Mouse (Mus musculus) liver, embryonic 16.5 days (tissue): ENCODE results near the gene Tk2. TPM values are rescaled to one million over a fixed set of nuclear protein-coding genes. Genes with fewer than 3 reads are reported as not detected.
A peak's percentile ranks its signal among the peaks of the same experiment; 100 is the strongest.

Experiments used
- ATAC-seq: fragments of 200-750 bp; cut with Nextera tagmentation; 2 replicates; pipeline ENCODE4 v1.8.0; 2017; ENCODE audit warnings: low read depth, mild to moderate bottlenecking, moderate number of reproducible peaks, moderate library complexity
- H3K27ac ChIP-seq: fragments of 300-500 bp; sonication (generic); 2 replicates; pipeline ENCODE4 v1.5.1; 2014; ENCODE audit warnings: mild to moderate bottlenecking, low read length
- H3K27me3 ChIP-seq: fragments of 300-500 bp; sonication (generic); 2 replicates; pipeline ENCODE4 v1.6.1; 2014; ENCODE audit warnings: low read depth, low read length, mixed read lengths; ENCODE audit not compliant: control insufficient read depth, insufficient read depth
- H3K36me3 ChIP-seq: fragments of 300-500 bp; sonication (generic); 2 replicates; pipeline ENCODE4 v1.6.1; 2014; ENCODE audit warnings: mild to moderate bottlenecking; ENCODE audit not compliant: control insufficient read depth, insufficient read depth
- H3K4me1 ChIP-seq: fragments of 300-500 bp; sonication (generic); 2 replicates; pipeline ENCODE4 v1.6.1; 2014; ENCODE audit warnings: low read depth, low read length, mixed read lengths; ENCODE audit not compliant: control insufficient read depth
- H3K4me2 ChIP-seq: fragments of 300-500 bp; sonication (generic); 2 replicates; pipeline ENCODE4 v1.6.1; 2014; ENCODE audit warnings: low read depth, low read length, mixed read lengths
- H3K4me3 ChIP-seq: fragments of 300-500 bp; sonication (generic); 2 replicates; pipeline ENCODE4 v1.5.1; 2014; ENCODE audit warnings: low read depth, mild to moderate bottlenecking, low read length
- H3K9ac ChIP-seq: fragments of 300-500 bp; sonication (generic); 2 replicates; pipeline ENCODE4 v1.6.1; 2014; ENCODE audit warnings: low read depth, low read length
- H3K9me3 ChIP-seq: fragments of 300-500 bp; sonication (generic); replicated peaks from 2 replicates; pipeline ENCODE4 v1.6.1; 2016; ENCODE audit warnings: low read length; ENCODE audit not compliant: control insufficient read depth
- WGBS: fragments of 180-500 bp; shearing (Covaris S2); extraction: QIAGEN DNeasy Blood & Tissue Kit; methylation state at CpG from one replicate; pipeline ENCODE4 v1.1.7; 2014; ENCODE audit not compliant: insufficient replicate concordance; 5-methylcytosine and 5-hydroxymethylcytosine counted together
- polyA plus RNA-seq: library from polyadenylated mRNA; unstranded; fragments of >200 nt; fragmentation: Nextera tagmentation; extraction: Ambion mirVana; gene quantifications from 2 replicates; pipeline ENCODE4 v1.2.1, GENCODE M21; 2015

Gene Tk2
- polyA plus RNA-seq, 1 experiment from 2014 or later: 6.3 TPM

DNA sequence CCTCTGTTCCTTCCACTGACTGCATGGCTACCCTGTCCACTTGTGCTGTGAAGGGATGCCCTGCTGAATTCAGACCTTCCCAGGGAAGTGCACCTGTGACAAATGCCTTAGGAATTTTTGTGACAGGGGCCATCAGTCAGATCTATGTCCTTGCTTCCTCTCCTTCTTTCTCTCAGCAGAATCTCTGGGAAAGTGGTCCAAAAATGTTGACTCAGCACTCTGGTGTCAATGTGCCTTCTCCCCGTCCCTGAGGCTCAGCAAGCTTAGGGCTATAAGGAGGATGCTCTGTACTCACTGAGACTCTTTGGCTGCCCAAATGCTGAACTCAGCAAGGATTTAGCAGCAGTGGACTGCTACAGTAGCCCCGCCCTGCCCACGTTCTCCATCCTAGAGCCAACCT lies 46.7 kb downstream of the Tk2 start:
- no peaks in the 10 kb centered on the region for H3K4me1 ChIP-seq
- no peak overlapping the region for H3K9ac ChIP-seq
- H3K4me3 ChIP-seq: no peak overlapping the region
- H3K4me2 ChIP-seq: no peak overlapping the region
- H3K36me3 ChIP-seq: no peaks in the 10 kb centered on the region
- no peaks in the 10 kb centered on the region for H3K9me3 ChIP-seq
- WGBS: 54% methylated on average over 3 of the region's 3 CpGs
- ATAC-seq: no peak
- no peak overlapping the region for H3K27ac ChIP-seq
- H3K27me3 ChIP-seq: no peaks in the 10 kb centered on the region

DNA sequence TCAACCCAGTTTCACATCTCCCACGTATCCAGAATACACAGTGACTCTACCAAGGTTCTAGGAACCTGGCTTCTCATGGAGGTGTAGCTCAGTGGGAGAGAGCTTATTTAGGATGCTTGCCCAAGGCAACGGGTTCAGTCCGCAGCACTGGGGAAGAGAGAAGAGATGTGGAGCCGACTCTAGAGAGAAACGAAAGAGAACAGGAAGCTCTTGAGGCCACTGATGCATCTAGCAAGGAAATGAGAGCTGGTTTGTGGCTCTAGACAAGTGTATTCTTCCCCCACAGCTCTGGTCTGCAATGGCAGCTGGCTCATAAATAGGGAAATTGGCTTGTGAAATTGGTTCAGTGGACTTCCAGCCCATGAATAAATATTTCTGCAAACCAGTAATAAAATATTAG lies 48.6 kb downstream of the Tk2 start:
- Histone ChIP-seq H3K4me2 (no peak overlapping the region), H3K9me3 (no peaks in the 10 kb centered on the region), H3K4me1 (no peaks in the 10 kb centered on the region), H3K4me3 (no peak overlapping the region), H3K27ac (no peak overlapping the region), H3K36me3 (no peaks in the 10 kb centered on the region), H3K9ac (no peak overlapping the region), H3K27me3 (no peaks in the 10 kb centered on the region)
- WGBS: 24% methylated on average over 5 of the region's 5 CpGs
- ATAC-seq: no peak

DNA sequence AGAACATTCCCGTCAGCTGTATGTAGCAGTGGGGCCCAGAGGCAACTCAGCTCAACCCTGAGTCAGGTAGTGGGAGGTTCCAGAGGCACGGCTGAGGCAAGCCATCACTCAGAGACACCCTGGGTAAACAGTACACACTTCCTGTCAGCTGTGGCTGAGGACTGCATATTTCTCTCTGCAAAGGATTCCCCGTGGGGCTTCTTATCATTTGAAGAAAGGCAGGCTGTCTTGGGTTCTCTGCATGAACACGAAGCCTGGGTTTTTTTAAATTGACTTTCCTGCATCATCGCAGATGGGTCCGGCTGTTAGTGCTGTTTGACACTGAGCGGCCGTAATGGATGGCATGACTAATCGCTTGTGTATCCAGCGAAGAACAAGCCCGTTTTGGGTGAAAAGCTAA lies 56.9 kb downstream of the Tk2 start:
- WGBS: 28% methylated on average over 11 of the region's 11 CpGs

DNA sequence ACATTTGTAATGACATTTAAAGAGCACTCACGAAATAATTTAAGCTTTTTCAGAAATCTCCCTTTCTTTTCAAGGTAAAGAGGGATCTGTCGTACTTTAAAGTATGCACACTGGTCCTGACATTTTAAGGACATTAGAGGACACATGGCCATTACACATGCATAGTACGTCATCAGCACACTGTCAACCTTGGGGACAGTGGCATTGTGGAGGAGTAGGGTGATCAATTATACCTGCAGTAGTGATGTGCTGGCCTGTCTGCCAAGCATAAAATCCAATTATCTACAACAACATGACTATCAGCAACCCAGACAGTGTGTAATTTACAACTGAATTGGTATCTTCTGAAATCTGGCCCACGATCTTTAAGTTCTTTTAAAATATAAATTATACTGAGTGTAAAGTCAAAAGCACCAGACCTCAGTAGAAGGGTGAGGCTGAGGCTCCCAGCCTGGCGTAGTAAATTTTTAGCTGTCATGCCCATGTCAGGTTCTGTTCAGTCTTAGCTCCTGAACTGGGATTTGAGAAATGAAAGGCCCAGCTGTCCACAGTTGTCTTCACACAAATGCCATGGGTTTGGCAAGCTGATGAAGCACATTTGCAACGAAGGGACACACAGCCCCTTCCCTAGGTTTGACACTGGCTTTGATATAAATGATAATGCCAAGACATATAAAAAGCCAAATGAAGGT lies 57.4 kb downstream of the Tk2 start:
- H3K36me3 ChIP-seq: no peaks in the 10 kb centered on the region
- 57% methylated on average over 6 of the region's 6 CpGs for whole genome bisulfite sequencing
- H3K9me3 ChIP-seq: no peaks in the 10 kb centered on the region
- no peak for ATAC-seq
- H3K4me3 ChIP-seq: no peak overlapping the region
- no peak overlapping the region for H3K9ac ChIP-seq
- no peak overlapping the region for H3K4me2 ChIP-seq
- no peaks in the 10 kb centered on the region for H3K4me1 ChIP-seq
- H3K27me3 ChIP-seq: no peaks in the 10 kb centered on the region
- no peak overlapping the region for H3K27ac ChIP-seq

More for the DNA sequence above, 56.9 kb downstream of the Tk2 start:
- peak; percentile 30; the same call in 1 of the 2 replicates for ATAC-seq
- Histone ChIP-seq H3K9me3 (no peaks in the 10 kb centered on the region), H3K4me1 (no peaks in the 10 kb centered on the region), H3K27me3 (no peaks in the 10 kb centered on the region), H3K9ac (no peak overlapping the region), H3K4me2 (no peak overlapping the region), H3K4me3 (no peak overlapping the region), H3K27ac (no peak overlapping the region), H3K36me3 (no peaks in the 10 kb centered on the region)

DNA sequence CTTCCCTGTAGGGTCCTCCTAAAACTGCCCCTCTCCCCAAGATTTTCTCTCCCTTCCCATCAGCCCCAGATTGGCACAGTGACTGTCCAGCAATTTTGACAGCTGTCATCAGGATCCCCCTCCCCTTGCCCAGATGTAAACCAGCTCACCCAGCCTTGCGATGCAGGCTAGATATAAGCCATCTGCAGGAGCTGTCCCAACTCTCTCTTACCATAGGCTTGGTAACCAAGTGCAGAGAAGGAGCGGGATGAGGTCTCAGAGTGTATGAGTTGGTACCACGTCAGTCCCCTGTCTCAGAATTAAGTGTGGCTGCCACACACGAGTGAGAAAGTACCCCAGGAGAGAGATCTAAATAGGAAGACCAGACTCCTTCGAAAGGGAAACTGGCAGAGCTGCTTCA lies 59.9 kb downstream of the Tk2 start:
- H3K27ac ChIP-seq: no peak overlapping the region
- H3K27me3 ChIP-seq: no peaks in the 10 kb centered on the region
- H3K36me3 ChIP-seq: no peaks in the 10 kb centered on the region
- H3K9me3 ChIP-seq: no peaks in the 10 kb centered on the region
- ATAC-seq: no peak
- H3K4me1 ChIP-seq: no peaks in the 10 kb centered on the region
- no peak overlapping the region for H3K4me3 ChIP-seq
- 44% methylated on average over 5 of the region's 5 CpGs for WGBS
- no peak overlapping the region for H3K9ac ChIP-seq
- no peak overlapping the region for H3K4me2 ChIP-seq

DNA sequence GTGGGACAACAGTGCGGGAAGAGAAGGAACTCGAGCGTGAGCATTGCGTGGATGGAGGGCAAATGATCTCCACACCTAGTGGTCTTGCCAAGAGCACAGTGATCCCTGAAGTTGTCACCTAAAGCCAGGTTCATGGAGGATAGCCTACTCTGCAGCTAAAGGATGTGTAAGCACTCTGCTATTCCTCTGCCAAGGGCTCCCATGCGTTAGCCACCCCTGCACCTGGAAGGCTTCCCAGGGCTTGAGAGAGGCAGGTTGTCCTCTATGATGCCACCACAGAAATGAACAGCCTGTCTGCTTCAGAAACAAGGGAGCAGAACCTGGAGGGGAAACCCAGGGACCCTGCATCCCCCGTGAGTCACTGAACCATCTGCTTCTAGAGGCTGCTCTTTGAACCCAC lies 60.7 kb downstream of the Tk2 start:
- Histone ChIP-seq H3K4me1 (no peaks in the 10 kb centered on the region), H3K27ac (no peak overlapping the region), H3K27me3 (no peaks in the 10 kb centered on the region), H3K36me3 (no peaks in the 10 kb centered on the region), H3K4me2 (no peak overlapping the region), H3K4me3 (no peak overlapping the region), H3K9me3 (no peaks in the 10 kb centered on the region), H3K9ac (no peak overlapping the region)
- WGBS: 71% methylated on average over 6 of the region's 6 CpGs
- ATAC-seq: no peak

DNA sequence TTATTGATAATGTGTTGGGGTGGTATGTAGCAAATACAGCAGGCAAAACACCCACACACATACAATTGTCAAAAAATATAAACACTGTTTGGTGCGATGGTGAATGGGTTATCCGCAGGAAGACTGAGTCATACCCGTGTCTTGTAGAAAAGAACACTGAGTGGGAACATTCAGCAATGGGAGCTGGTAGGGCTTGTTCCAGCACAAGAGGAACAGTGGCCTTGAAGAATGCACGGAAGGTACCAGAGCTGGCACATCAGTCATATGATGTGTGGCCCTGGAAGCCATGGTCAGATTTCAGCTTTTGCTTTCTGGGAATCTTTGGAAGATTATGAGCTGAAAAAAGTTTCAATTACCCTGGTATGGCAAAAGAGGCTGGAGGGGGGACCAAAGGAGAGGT lies 61.5 kb downstream of the Tk2 start:
- H3K9me3 ChIP-seq: no peaks in the 10 kb centered on the region
- no peak overlapping the region for H3K27ac ChIP-seq
- H3K4me1 ChIP-seq: no peaks in the 10 kb centered on the region
- no peak for ATAC-seq
- no peak overlapping the region for H3K4me2 ChIP-seq
- H3K27me3 ChIP-seq: no peaks in the 10 kb centered on the region
- 59% methylated on average over 4 of the region's 4 CpGs for WGBS
- no peak overlapping the region for H3K9ac ChIP-seq
- no peaks in the 10 kb centered on the region for H3K36me3 ChIP-seq
- no peak overlapping the region for H3K4me3 ChIP-seq

DNA sequence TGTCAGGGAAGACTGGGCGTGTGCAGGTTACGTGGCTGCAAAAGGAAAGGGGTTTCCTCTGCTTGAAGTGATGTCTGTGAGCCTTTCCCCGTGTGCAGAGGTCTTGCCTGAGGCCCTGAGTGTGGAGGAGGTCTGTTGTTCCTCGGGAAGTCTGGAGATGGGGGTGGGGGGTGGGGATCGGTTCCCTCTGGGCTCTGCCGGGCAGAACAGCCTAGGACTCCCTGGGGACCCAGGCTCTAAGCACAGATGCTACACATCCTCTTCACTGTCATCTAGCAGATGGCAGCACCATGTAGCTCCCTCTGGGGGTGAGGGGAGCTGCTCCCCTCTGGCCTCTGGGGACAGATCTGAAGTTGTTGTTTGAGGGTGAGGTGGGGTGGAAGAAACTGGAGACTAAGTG lies 63.5 kb downstream of the Tk2 start:
- H3K9ac ChIP-seq: no peak overlapping the region
- H3K4me1 ChIP-seq: no peaks in the 10 kb centered on the region
- H3K27me3 ChIP-seq: no peaks in the 10 kb centered on the region
- no peaks in the 10 kb centered on the region for H3K36me3 ChIP-seq
- no peak overlapping the region for H3K27ac ChIP-seq
- H3K4me2 ChIP-seq: no peak overlapping the region
- no peak for ATAC-seq
- 26% methylated on average over 6 of the region's 6 CpGs for WGBS
- no peak overlapping the region for H3K4me3 ChIP-seq
- H3K9me3 ChIP-seq: no peaks in the 10 kb centered on the region

DNA sequence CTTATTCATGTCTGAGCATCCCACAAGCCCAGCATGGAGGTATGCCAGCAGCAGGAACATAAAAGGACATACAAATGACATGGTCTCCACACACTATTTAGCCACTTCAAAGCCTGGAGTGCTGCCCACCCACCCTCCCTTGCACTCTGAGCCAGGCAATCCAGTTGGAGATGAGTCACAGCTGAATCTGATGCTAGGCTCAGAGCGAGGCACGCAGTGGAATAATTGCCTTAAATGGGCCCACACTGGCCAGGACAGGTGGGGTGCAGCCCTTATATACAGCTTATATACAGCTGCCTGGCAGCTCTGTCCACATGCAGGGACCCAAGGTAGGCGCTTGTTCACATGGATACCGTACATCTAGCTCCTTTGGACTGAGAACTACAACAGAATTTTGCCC lies 71.3 kb downstream of the Tk2 start:
- 70% methylated on average over 4 of the region's 4 CpGs for WGBS
- no peak overlapping the region for H3K9ac ChIP-seq
- ATAC-seq: no peak

More for the DNA sequence above, 71.3 kb downstream of the Tk2 start:
- no peaks in the 10 kb centered on the region for H3K36me3 ChIP-seq
- no peak overlapping the region for H3K4me3 ChIP-seq
- no peak overlapping the region for H3K4me2 ChIP-seq
- H3K9me3 ChIP-seq: no peaks in the 10 kb centered on the region
- H3K27ac ChIP-seq: no peak overlapping the region
- no peaks in the 10 kb centered on the region for H3K4me1 ChIP-seq
- H3K27me3 ChIP-seq: peaks cover 15% of the 10 kb centered on the region
